Mouse (Mus musculus) right cerebral cortex, postnatal 4 days (tissue): ENCODE results near the gene Smarca4.
A peak's percentile ranks its signal among the peaks of the same experiment; 100 is the strongest.
"Not testable (repeated sequence)": the region's sequence is repeated elsewhere in the genome, so short reads cannot be mapped to it uniquely, and the experiment has no call there.

ENCODE experiments used
- DNase-seq: peaks from one replicate; pipeline ENCODE4 v3.0.0-alpha.2; 2022

Gene Smarca4

GRCm38 (mm10) chr9:21615617-21616231 lies at the start of gene Smarca4:
Gene Smarca4 (plus strand): TSS chr9:21616169.
- peak; percentile 99 for DNase-seq

- DNase-seq: no peak
Observed at GRCm38 (mm10) chr9:21566538-21566937, 49.4 kb upstream of the Smarca4 start.

GRCm38 (mm10) chr9:21567051-21567450 lies 48.9 kb upstream of the Smarca4 start:
- DNase-seq: no peak

GRCm38 (mm10) chr9:21568657-21569255 lies 47.2 kb upstream of the Smarca4 start:
- DNase-seq: no peak

GRCm38 (mm10) chr9:21574012-21574801 lies 41.8 kb upstream of the Smarca4 start:
- DNase-seq: no peak

GRCm38 (mm10) chr9:21575253-21575652 lies 40.7 kb upstream of the Smarca4 start:
- no peak for DNase-seq

- no peak for DNase-seq
Observed at GRCm38 (mm10) chr9:21576286-21576685, 39.7 kb upstream of the Smarca4 start.

- no peak for DNase-seq
Observed at GRCm38 (mm10) chr9:21578226-21578625, 37.7 kb upstream of the Smarca4 start.

- DNase-seq: no peak
Observed at GRCm38 (mm10) chr9:21585401-21585800, 30.6 kb upstream of the Smarca4 start.

- DNase-seq: no peak
Observed at GRCm38 (mm10) chr9:21587678-21588349, 28.2 kb upstream of the Smarca4 start.

GRCm38 (mm10) chr9:21588350-21588749 lies 27.6 kb upstream of the Smarca4 start:
- DNase-seq: no peak

- no peak for DNase-seq
Observed at GRCm38 (mm10) chr9:21589538-21589937, 26.4 kb upstream of the Smarca4 start.

- no peak for DNase-seq
Observed at GRCm38 (mm10) chr9:21591127-21591830, 24.7 kb upstream of the Smarca4 start.

- DNase-seq: peak; percentile 13
Observed at GRCm38 (mm10) chr9:21591831-21592702, 23.9 kb upstream of the Smarca4 start.

- peak; percentile 83 for DNase-seq
Observed at GRCm38 (mm10) chr9:21592703-21593121, 23.3 kb upstream of the Smarca4 start, which contains the start of the genes Timm29 and Yipf2. Gene Timm29 (plus strand): TSS chr9:21592722. Gene Yipf2 (minus strand): TSS chr9:21592828.

GRCm38 (mm10) chr9:21593122-21593721 lies 22.7 kb upstream of the Smarca4 start:
- DNase-seq: peak; percentile 54

- not testable (repeated sequence) for DNase-seq
Observed at GRCm38 (mm10) chr9:21594350-21594749, 21.6 kb upstream of the Smarca4 start.

GRCm38 (mm10) chr9:21594838-21595237 lies 21.1 kb upstream of the Smarca4 start:
- DNase-seq: no peak

- peak; percentile 16 for DNase-seq
Observed at GRCm38 (mm10) chr9:21598198-21598597, 17.8 kb upstream of the Smarca4 start.

GRCm38 (mm10) chr9:21600186-21600585 lies 15.8 kb upstream of the Smarca4 start:
- no peak for DNase-seq

GRCm38 (mm10) chr9:21601073-21601472 lies 14.9 kb upstream of the Smarca4 start:
- no peak for DNase-seq
